Mouse (Mus musculus): Measurements from ENCODE around the gene Plekha3. TPM values are rescaled to one million over a fixed set of nuclear protein-coding genes. Genes with fewer than 3 reads are reported as not detected.

Plekha3 gene
- polyA plus RNA-seq, 1 experiment from 2014 or later, result 8.3 TPM

- H3K4me2 ChIP-seq (replicated peaks; ENCODE audit: low read depth), result no peak overlapping the region
- H3K9me3 ChIP-seq (ENCODE audit: control insufficient read depth), result no peaks in the 10 kb centered on the region
- H3K27me3 ChIP-seq (replicated peaks; ENCODE audit: control insufficient read depth, insufficient read depth, low read length), result no peaks in the 10 kb centered on the region
- H3K27ac ChIP-seq (ENCODE audit: low read depth, low read length), result no peak overlapping the region
- no peak for TF ChIP-seq CTCF (IDR thresholded peaks at IDR 0.05; ENCODE audit: low read depth)
- no peak overlapping the region for H3K9ac ChIP-seq (ENCODE audit: low read depth, low read length)
- no peak for ATAC-seq
- peaks cover 5% of the 10 kb centered on the region; the same call in 1 of the 2 replicates for H3K36me3 ChIP-seq (ENCODE audit: control insufficient read depth, insufficient read depth)
- H3K4me1 ChIP-seq (replicated peaks; ENCODE audit: control insufficient read depth, insufficient read depth, low read length), result no peaks in the 10 kb centered on the region
- no peak overlapping the region for H3K4me3 ChIP-seq (ENCODE audit: low read depth, low read length)
- WGBS, result 81% methylated on average over 3 of the region's 3 CpGs
Measured at GRCm38 (mm10) chr2:76702188-76702587, 27.1 kb downstream of the Plekha3 start.

GRCm38 (mm10) chr2:76702751-76703150, 27.7 kb downstream of the Plekha3 start:
- no peak overlapping the region for H3K4me3 ChIP-seq (ENCODE audit: low read depth, low read length)
- ATAC-seq, result no peak
- no peak for TF ChIP-seq CTCF (IDR thresholded peaks at IDR 0.05; ENCODE audit: low read depth)
- H3K9me3 ChIP-seq (ENCODE audit: control insufficient read depth), result no peaks in the 10 kb centered on the region
- 82% methylated on average over 5 of the region's 5 CpGs for WGBS
- H3K36me3 ChIP-seq (ENCODE audit: control insufficient read depth, insufficient read depth), result no peaks in the 10 kb centered on the region
- H3K9ac ChIP-seq (ENCODE audit: low read depth, low read length), result no peak overlapping the region
- no peak overlapping the region for H3K4me2 ChIP-seq (replicated peaks; ENCODE audit: low read depth)
- H3K27me3 ChIP-seq (replicated peaks; ENCODE audit: control insufficient read depth, insufficient read depth, low read length), result no peaks in the 10 kb centered on the region
- no peak overlapping the region for H3K27ac ChIP-seq (ENCODE audit: low read depth, low read length)
- H3K4me1 ChIP-seq (replicated peaks; ENCODE audit: control insufficient read depth, insufficient read depth, low read length), result no peaks in the 10 kb centered on the region

- no peak for ATAC-seq
- no peaks in the 10 kb centered on the region for H3K4me1 ChIP-seq (replicated peaks; ENCODE audit: control insufficient read depth, insufficient read depth, low read length)
- H3K27ac ChIP-seq (ENCODE audit: low read depth, low read length), result no peak overlapping the region
- no peak overlapping the region for H3K9ac ChIP-seq (ENCODE audit: low read depth, low read length)
- WGBS, result 90% methylated on average over 13 of the region's 13 CpGs
- no peak overlapping the region for H3K4me2 ChIP-seq (replicated peaks; ENCODE audit: low read depth)
- no peaks in the 10 kb centered on the region for H3K36me3 ChIP-seq (ENCODE audit: control insufficient read depth, insufficient read depth)
- H3K27me3 ChIP-seq (replicated peaks; ENCODE audit: control insufficient read depth, insufficient read depth, low read length), result no peaks in the 10 kb centered on the region
- TF ChIP-seq CTCF (IDR thresholded peaks at IDR 0.05; ENCODE audit: low read depth), result no peak
- no peak overlapping the region for H3K4me3 ChIP-seq (ENCODE audit: low read depth, low read length)
- H3K9me3 ChIP-seq (ENCODE audit: control insufficient read depth), result 0 out of 2 replicates have a peak, but pooled peaks cover 2% of the 10 kb centered on the region
Measured at GRCm38 (mm10) chr2:76705655-76706054, 30.6 kb downstream of the Plekha3 start.

- no peak overlapping the region for H3K27ac ChIP-seq (ENCODE audit: low read depth, low read length)
- no peak for ATAC-seq
- 87% methylated on average over 3 of the region's 3 CpGs for WGBS
- no peak overlapping the region for H3K4me2 ChIP-seq (replicated peaks; ENCODE audit: low read depth)
- no peak overlapping the region for H3K9ac ChIP-seq (ENCODE audit: low read depth, low read length)
- H3K9me3 ChIP-seq (ENCODE audit: control insufficient read depth), result 0 out of 2 replicates have a peak, but pooled peaks cover 11% of the 10 kb centered on the region
- H3K27me3 ChIP-seq (replicated peaks; ENCODE audit: control insufficient read depth, insufficient read depth, low read length), result no peaks in the 10 kb centered on the region
- no peaks in the 10 kb centered on the region for H3K36me3 ChIP-seq (ENCODE audit: control insufficient read depth, insufficient read depth)
- no peak overlapping the region for H3K4me3 ChIP-seq (ENCODE audit: low read depth, low read length)
- no peak for TF ChIP-seq CTCF (IDR thresholded peaks at IDR 0.05; ENCODE audit: low read depth)
- H3K4me1 ChIP-seq (replicated peaks; ENCODE audit: control insufficient read depth, insufficient read depth, low read length), result no peaks in the 10 kb centered on the region
Measured at GRCm38 (mm10) chr2:76708512-76708911, 33.4 kb downstream of the Plekha3 start.

- Histone ChIP-seq H3K4me1 (replicated peaks; ENCODE audit: control insufficient read depth, insufficient read depth, low read length) (no peaks in the 10 kb centered on the region), H3K4me3 (ENCODE audit: low read depth, low read length) (no peak overlapping the region), H3K4me2 (replicated peaks; ENCODE audit: low read depth) (no peak overlapping the region), H3K9ac (ENCODE audit: low read depth, low read length) (no peak overlapping the region), H3K9me3 (ENCODE audit: control insufficient read depth) (0 out of 2 replicates have a peak, but pooled peaks cover 15% of the 10 kb centered on the region), H3K27me3 (replicated peaks; ENCODE audit: control insufficient read depth, insufficient read depth, low read length) (no peaks in the 10 kb centered on the region), H3K36me3 (ENCODE audit: control insufficient read depth, insufficient read depth) (no peaks in the 10 kb centered on the region), H3K27ac (ENCODE audit: low read depth, low read length) (no peak overlapping the region)
- ATAC-seq, result no peak
- TF ChIP-seq CTCF (IDR thresholded peaks at IDR 0.05; ENCODE audit: low read depth), result peak; percentile 51
- WGBS, result 60% methylated on average over 8 of the region's 8 CpGs
Measured at GRCm38 (mm10) chr2:76714984-76715383, 39.9 kb downstream of the Plekha3 start.

- Histone ChIP-seq H3K4me2 (replicated peaks; ENCODE audit: low read depth) (no peak overlapping the region), H3K27ac (ENCODE audit: low read depth, low read length) (no peak overlapping the region), H3K9me3 (ENCODE audit: control insufficient read depth) (0 out of 2 replicates have a peak, but pooled peaks cover 4% of the 10 kb centered on the region), H3K9ac (ENCODE audit: low read depth, low read length) (no peak overlapping the region), H3K36me3 (ENCODE audit: control insufficient read depth, insufficient read depth) (no peaks in the 10 kb centered on the region), H3K4me1 (replicated peaks; ENCODE audit: control insufficient read depth, insufficient read depth, low read length) (no peaks in the 10 kb centered on the region), H3K4me3 (ENCODE audit: low read depth, low read length) (no peak overlapping the region), H3K27me3 (replicated peaks; ENCODE audit: control insufficient read depth, insufficient read depth, low read length) (no peaks in the 10 kb centered on the region)
- ATAC-seq, result no peak
- WGBS, result 96% methylated on average over 14 of the region's 14 CpGs
- TF ChIP-seq CTCF (IDR thresholded peaks at IDR 0.05; ENCODE audit: low read depth), result no peak
Measured at GRCm38 (mm10) chr2:76719650-76720049, 44.6 kb downstream of the Plekha3 start.

Other genes with a start within 250 kb of the Plekha3 start
- gene Prkra, start 27.3 kb upstream of the Plekha3 start, polyA plus RNA-seq (2015; fragmentation: Nextera tagmentation; extraction: Ambion mirVana), result 20.0 and 20.3 TPM in 2 replicates
- 0.12 and 0.31 TPM in 2 replicates for gene Pjvk, start 26.8 kb upstream of the Plekha3 start, polyA plus RNA-seq (2015; fragmentation: Nextera tagmentation; extraction: Ambion mirVana)
- 30.0 and 30.8 TPM in 2 replicates for gene Fkbp7, start 2.2 kb upstream of the Plekha3 start, polyA plus RNA-seq (2015; fragmentation: Nextera tagmentation; extraction: Ambion mirVana)

Data from intestine, postnatal 0 days (tissue).